Mouse (Mus musculus): ENCODE results near the gene Slco1a6. TPM values are rescaled to one million over a fixed set of nuclear protein-coding genes. Genes with fewer than 3 reads are reported as not detected.
"Not testable (repeated sequence)": the region's sequence is repeated elsewhere in the genome, so short reads cannot be mapped to it uniquely, and the experiment has no call there.

Slco1a6 gene
- polyA plus RNA-seq, 1 experiment from 2014 or later = not detected

DNA sequence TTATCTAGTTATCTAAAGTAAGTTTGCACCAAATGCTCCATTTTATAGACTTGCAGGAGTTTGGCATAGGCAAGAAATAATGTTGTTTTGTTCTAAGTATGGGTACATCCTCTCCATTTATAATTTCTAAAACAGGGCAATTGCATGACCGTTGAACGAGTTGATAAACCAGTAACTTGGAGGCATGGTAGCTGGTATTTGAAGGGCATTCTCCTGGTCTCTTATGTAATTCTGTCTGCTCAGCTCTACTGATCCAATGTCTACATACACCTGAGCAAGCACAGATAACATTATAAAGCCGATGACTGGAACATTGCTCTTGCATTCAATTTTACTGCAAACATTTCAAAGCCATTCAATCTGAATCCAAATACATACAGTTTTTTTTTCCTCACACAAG is 20.9 kb downstream of the Slco1a6 start:
- H3K27me3 ChIP-seq (ENCODE audit: control insufficient read depth, insufficient read depth, low read length) = no peaks in the 10 kb centered on the region
- DNase-seq (ENCODE audit: low spot score, missing footprints) (no peak), ATAC-seq (ENCODE audit: low FRiP score) (no peak)
- H3K4me1 ChIP-seq (ENCODE audit: control insufficient read depth, insufficient read depth, low read length) = no peaks in the 10 kb centered on the region
- no peak overlapping the region for H3K4me3 ChIP-seq (ENCODE audit: low read depth, low read length)
- H3K9me3 ChIP-seq (ENCODE audit: control insufficient read depth, low read length) = no peaks in the 10 kb centered on the region
- H3K9ac ChIP-seq (ENCODE audit: low read length) = no peak overlapping the region
- WGBS = 94% methylated on average over 3 of the region's 3 CpGs
- H3K27ac ChIP-seq (ENCODE audit: low read depth, low read length) = no peak overlapping the region
- no peak overlapping the region for H3K4me2 ChIP-seq
- H3K36me3 ChIP-seq (ENCODE audit: control insufficient read depth, insufficient read depth, low read length) = no peaks in the 10 kb centered on the region

GRCm38 (mm10) chr6:142185868-142186415 is 22.4 kb downstream of the Slco1a6 start:
- no peaks in the 10 kb centered on the region for H3K4me1 ChIP-seq (ENCODE audit: control insufficient read depth, insufficient read depth, low read length)
- H3K36me3 ChIP-seq (ENCODE audit: control insufficient read depth, insufficient read depth, low read length) = no peaks in the 10 kb centered on the region
- 85% methylated on average over 2 of the region's 2 CpGs for WGBS
- H3K9me3 ChIP-seq (ENCODE audit: control insufficient read depth, low read length) = no peaks in the 10 kb centered on the region
- H3K27me3 ChIP-seq (ENCODE audit: control insufficient read depth, insufficient read depth, low read length) = no peaks in the 10 kb centered on the region
- no peak for ATAC-seq (ENCODE audit: low FRiP score)
- DNase-seq (ENCODE audit: low spot score, missing footprints) = no peak
- no peak overlapping the region for H3K27ac ChIP-seq (ENCODE audit: low read depth, low read length)
- no peak overlapping the region for H3K4me3 ChIP-seq (ENCODE audit: low read depth, low read length)
- H3K4me2 ChIP-seq = no peak overlapping the region
- H3K9ac ChIP-seq (ENCODE audit: low read length) = no peak overlapping the region

- H3K27ac ChIP-seq (ENCODE audit: low read depth, low read length) = no peak overlapping the region
- no peaks in the 10 kb centered on the region for H3K27me3 ChIP-seq (ENCODE audit: control insufficient read depth, insufficient read depth, low read length)
- 85% methylated on average over 5 of the region's 5 CpGs for WGBS
- H3K4me1 ChIP-seq (ENCODE audit: control insufficient read depth, insufficient read depth, low read length) = no peaks in the 10 kb centered on the region
- H3K4me3 ChIP-seq (ENCODE audit: low read depth, low read length) = no peak overlapping the region
- no peaks in the 10 kb centered on the region for H3K36me3 ChIP-seq (ENCODE audit: control insufficient read depth, insufficient read depth, low read length)
- H3K4me2 ChIP-seq = no peak overlapping the region
- DNase-seq (ENCODE audit: low spot score, missing footprints) (no peak), ATAC-seq (ENCODE audit: low FRiP score) (no peak)
- H3K9ac ChIP-seq (ENCODE audit: low read length) = no peak overlapping the region
- no peaks in the 10 kb centered on the region for H3K9me3 ChIP-seq (ENCODE audit: control insufficient read depth, low read length)
Measured at GRCm38 (mm10) chr6:142163406-142163805, 44.9 kb downstream of the Slco1a6 start.

- no peaks in the 10 kb centered on the region for H3K4me1 ChIP-seq (ENCODE audit: control insufficient read depth, insufficient read depth, low read length)
- no peaks in the 10 kb centered on the region for H3K36me3 ChIP-seq (ENCODE audit: control insufficient read depth, insufficient read depth, low read length)
- H3K4me2 ChIP-seq = no peak overlapping the region
- no peak overlapping the region for H3K4me3 ChIP-seq (ENCODE audit: low read depth, low read length)
- no peaks in the 10 kb centered on the region for H3K27me3 ChIP-seq (ENCODE audit: control insufficient read depth, insufficient read depth, low read length)
- no peak overlapping the region for H3K9ac ChIP-seq (ENCODE audit: low read length)
- no peak for ATAC-seq (ENCODE audit: low FRiP score)
- no peak overlapping the region for H3K27ac ChIP-seq (ENCODE audit: low read depth, low read length)
- WGBS = 94% methylated on average over 2 of the region's 2 CpGs
- DNase-seq (ENCODE audit: low spot score, missing footprints) = no peak
- no peaks in the 10 kb centered on the region for H3K9me3 ChIP-seq (ENCODE audit: control insufficient read depth, low read length)
Measured at GRCm38 (mm10) chr6:142161171-142161570, 47.1 kb downstream of the Slco1a6 start.

DNA sequence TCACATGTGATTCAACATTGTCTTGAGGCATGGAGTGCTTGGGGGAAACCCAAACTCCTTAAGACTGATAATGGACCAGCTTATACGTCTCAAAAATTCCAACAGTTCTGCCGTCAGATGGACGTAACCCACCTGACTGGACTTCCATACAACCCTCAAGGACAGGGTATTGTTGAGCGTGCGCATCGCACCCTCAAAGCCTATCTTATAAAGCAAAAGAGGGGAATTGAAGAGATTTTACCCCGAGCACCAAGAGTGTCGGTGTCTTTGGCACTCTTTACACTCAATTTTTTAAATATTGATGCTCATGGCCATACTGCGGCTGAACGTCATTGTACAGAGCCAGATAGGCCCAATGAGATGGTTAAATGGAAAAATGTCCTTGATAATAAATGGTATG is 54.2 kb downstream of the Slco1a6 start:
- not testable (repeated sequence) for DNase-seq (ENCODE audit: low spot score, missing footprints); H3K4me1 ChIP-seq (ENCODE audit: control insufficient read depth, insufficient read depth, low read length); H3K27me3 ChIP-seq (ENCODE audit: control insufficient read depth, insufficient read depth, low read length); H3K9ac ChIP-seq (ENCODE audit: low read length); H3K4me2 ChIP-seq; H3K4me3 ChIP-seq (ENCODE audit: low read depth, low read length); ATAC-seq (ENCODE audit: low FRiP score); H3K36me3 ChIP-seq (ENCODE audit: control insufficient read depth, insufficient read depth, low read length); H3K27ac ChIP-seq (ENCODE audit: low read depth, low read length); H3K9me3 ChIP-seq (ENCODE audit: control insufficient read depth, low read length)
- 96% methylated on average over 2 of the region's 10 CpGs for WGBS

- 95% methylated on average over 1 of the region's 1 CpGs for WGBS
- H3K27ac ChIP-seq (ENCODE audit: low read depth, low read length) = no peak overlapping the region
- H3K4me2 ChIP-seq = no peak overlapping the region
- no peak overlapping the region for H3K4me3 ChIP-seq (ENCODE audit: low read depth, low read length)
- H3K9me3 ChIP-seq (ENCODE audit: control insufficient read depth, low read length) = no peaks in the 10 kb centered on the region
- no peaks in the 10 kb centered on the region for H3K27me3 ChIP-seq (ENCODE audit: control insufficient read depth, insufficient read depth, low read length)
- no peak overlapping the region for H3K9ac ChIP-seq (ENCODE audit: low read length)
- DNase-seq (ENCODE audit: low spot score, missing footprints) = no peak
- H3K36me3 ChIP-seq (ENCODE audit: control insufficient read depth, insufficient read depth, low read length) = no peaks in the 10 kb centered on the region
- ATAC-seq (ENCODE audit: low FRiP score) = no peak
- no peaks in the 10 kb centered on the region for H3K4me1 ChIP-seq (ENCODE audit: control insufficient read depth, insufficient read depth, low read length)
Measured at GRCm38 (mm10) chr6:142148371-142148770, 60.0 kb downstream of the Slco1a6 start.

GRCm38 (mm10) chr6:142111667-142112305 is 96.5 kb downstream of the Slco1a6 start:
- DNase-seq (ENCODE audit: low spot score, missing footprints) (peak; percentile 90), ATAC-seq (ENCODE audit: low FRiP score) (peak; percentile 97)
- H3K9ac ChIP-seq (ENCODE audit: low read length) = no peak overlapping the region
- no peak overlapping the region for H3K4me3 ChIP-seq (ENCODE audit: low read depth, low read length)
- H3K4me1 ChIP-seq (ENCODE audit: control insufficient read depth, insufficient read depth, low read length) = peaks cover 13% of the 10 kb centered on the region
- H3K9me3 ChIP-seq (ENCODE audit: control insufficient read depth, low read length) = no peaks in the 10 kb centered on the region
- H3K4me2 ChIP-seq = no peak overlapping the region; the same call in 1 of the 2 replicates
- no peaks in the 10 kb centered on the region for H3K27me3 ChIP-seq (ENCODE audit: control insufficient read depth, insufficient read depth, low read length)
- H3K27ac ChIP-seq (ENCODE audit: low read depth, low read length) = no peak overlapping the region
- no peaks in the 10 kb centered on the region for H3K36me3 ChIP-seq (ENCODE audit: control insufficient read depth, insufficient read depth, low read length)
- WGBS = 35% methylated on average over 3 of the region's 3 CpGs

DNA sequence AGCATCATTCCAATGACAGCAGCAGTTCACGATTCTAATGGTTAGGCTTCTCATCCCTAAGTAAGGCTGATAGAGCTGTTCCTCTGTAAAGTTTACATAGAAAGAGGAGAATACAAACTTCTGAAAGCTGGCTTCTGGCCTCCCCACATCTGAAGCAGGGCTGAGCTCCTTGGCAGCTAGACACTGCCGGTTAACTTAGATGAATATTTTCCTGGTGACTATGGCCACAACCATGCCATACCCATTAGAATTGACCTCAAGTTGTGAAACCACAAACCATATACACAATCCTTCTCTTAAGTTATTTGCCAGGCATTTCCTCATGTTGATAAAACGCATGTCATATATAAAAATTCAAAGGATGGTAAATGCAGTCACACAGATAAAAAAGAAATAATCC is 117.2 kb downstream of the Slco1a6 start:
- H3K27me3 ChIP-seq (ENCODE audit: control insufficient read depth, insufficient read depth, low read length) = no peaks in the 10 kb centered on the region
- ATAC-seq (ENCODE audit: low FRiP score) (no peak), DNase-seq (ENCODE audit: low spot score, missing footprints) (no peak)
- no peaks in the 10 kb centered on the region for H3K4me1 ChIP-seq (ENCODE audit: control insufficient read depth, insufficient read depth, low read length)
- no peak overlapping the region for H3K4me3 ChIP-seq (ENCODE audit: low read depth, low read length)
- H3K9me3 ChIP-seq (ENCODE audit: control insufficient read depth, low read length) = no peaks in the 10 kb centered on the region
- H3K9ac ChIP-seq (ENCODE audit: low read length) = no peak overlapping the region
- H3K4me2 ChIP-seq = no peak overlapping the region
- H3K36me3 ChIP-seq (ENCODE audit: control insufficient read depth, insufficient read depth, low read length) = no peaks in the 10 kb centered on the region
- WGBS = 88% methylated on average over 3 of the region's 3 CpGs
- H3K27ac ChIP-seq (ENCODE audit: low read depth, low read length) = no peak overlapping the region

GRCm38 (mm10) chr6:142058281-142058680 is 150.0 kb downstream of the Slco1a6 start:
- WGBS = 94% methylated on average over 3 of the region's 3 CpGs
- H3K4me2 ChIP-seq; H3K27ac ChIP-seq (ENCODE audit: low read depth, low read length); H3K36me3 ChIP-seq (ENCODE audit: control insufficient read depth, insufficient read depth, low read length); H3K4me1 ChIP-seq (ENCODE audit: control insufficient read depth, insufficient read depth, low read length); H3K4me3 ChIP-seq (ENCODE audit: low read depth, low read length); H3K9ac ChIP-seq (ENCODE audit: low read length); ATAC-seq (ENCODE audit: low FRiP score); H3K9me3 ChIP-seq (ENCODE audit: control insufficient read depth, low read length); H3K27me3 ChIP-seq (ENCODE audit: control insufficient read depth, insufficient read depth, low read length): not testable (repeated sequence)
- peak; percentile 33 for DNase-seq (ENCODE audit: low spot score, missing footprints)

All from midbrain, embryonic 11.5 days (tissue).